Mouse (Mus musculus): ENCODE results near the gene Rhox7b.

GRCm38 (mm10) chrX:37878844-37879243, 18.2 kb downstream of the Rhox7b start, which contains the start of gene Rhox8:
- TF ChIP-seq CTCF (IDR thresholded peaks at IDR 0.05; ENCODE audit: extremely low read depth, insufficient read depth, insufficient read length, insufficient replicate concordance) (no peak), POLR2A (IDR thresholded peaks at IDR 0.05; ENCODE audit: low read depth, low read length) (no peak)

Data from spleen, adult 2 months (tissue).